Mouse (Mus musculus) small intestine, adult 2 months (tissue): Measurements from ENCODE around the gene Qprt.

ENCODE experiments used
- CTCF ChIP-seq: fragments of 200-500 bp; IDR thresholded peaks from 2 replicates; pipeline ENCODE4 v1.5.1; 2012; ENCODE audit warnings: low read depth, mild to moderate bottlenecking, control low read depth, inconsistent platforms, low read length, moderate library complexity, mixed read lengths; ENCODE audit not compliant: insufficient replicate concordance, insufficient read length; ENCODE audit errors: extremely low read depth
- POLR2A ChIP-seq: fragments of 200-500 bp; IDR thresholded peaks from 2 replicates; pipeline ENCODE4 v1.6.1; 2012; ENCODE audit warnings: low read depth, mild to moderate bottlenecking, control low read depth, inconsistent platforms, low read length, moderate library complexity

GRCm38 (mm10) chr7:127112251-127112841, 9.7 kb downstream of the Qprt start:
- TF ChIP-seq POLR2A, result no peak
- no peak for TF ChIP-seq CTCF
